Mouse (Mus musculus) retina, embryonic 14.5 days (tissue): ENCODE measurements around the gene Scube1.

ENCODE experiments used
- DNase-seq: peaks from one replicate; pipeline ENCODE4 v3.0.0-alpha.2; 2015; ENCODE audit warnings: low spot score

Gene Scube1

GRCm38 (mm10) chr15:83709889-83710774 lies 14.7 kb downstream of the Scube1 start:
- DNase-seq: peak; percentile 51

- no peak for DNase-seq
Observed at GRCm38 (mm10) chr15:83706528-83707199, 18.2 kb downstream of the Scube1 start.

- peak; percentile 31 for DNase-seq
Observed at GRCm38 (mm10) chr15:83700593-83700923, 24.3 kb downstream of the Scube1 start.

- DNase-seq: peak; percentile 25
Observed at GRCm38 (mm10) chr15:83699834-83700592, 24.8 kb downstream of the Scube1 start.

- DNase-seq: peak; percentile 45
Observed at GRCm38 (mm10) chr15:83699132-83699833, 25.5 kb downstream of the Scube1 start.

- no peak for DNase-seq
Observed at GRCm38 (mm10) chr15:83696681-83697381, 28.0 kb downstream of the Scube1 start.

GRCm38 (mm10) chr15:83695159-83695558 lies 29.7 kb downstream of the Scube1 start:
- DNase-seq: no peak

GRCm38 (mm10) chr15:83691901-83692361 lies 32.9 kb downstream of the Scube1 start:
- DNase-seq: no peak

GRCm38 (mm10) chr15:83689946-83690345 lies 34.9 kb downstream of the Scube1 start:
- DNase-seq: no peak

GRCm38 (mm10) chr15:83686601-83687000 lies 38.2 kb downstream of the Scube1 start:
- DNase-seq: no peak

GRCm38 (mm10) chr15:83685950-83686349 lies 38.9 kb downstream of the Scube1 start:
- DNase-seq: no peak

- no peak for DNase-seq
Observed at GRCm38 (mm10) chr15:83683051-83683561, 41.7 kb downstream of the Scube1 start.

- DNase-seq: no peak
Observed at GRCm38 (mm10) chr15:83680300-83680699, 44.5 kb downstream of the Scube1 start.

GRCm38 (mm10) chr15:83679729-83680128 lies 45.1 kb downstream of the Scube1 start:
- DNase-seq: no peak

- DNase-seq: peak; percentile 62
Observed at GRCm38 (mm10) chr15:83678606-83679005, 46.2 kb downstream of the Scube1 start.

GRCm38 (mm10) chr15:83678089-83678488 lies 46.7 kb downstream of the Scube1 start:
- peak; percentile 53 for DNase-seq

GRCm38 (mm10) chr15:83677098-83677497 lies 47.7 kb downstream of the Scube1 start:
- DNase-seq: no peak

- no peak for DNase-seq
Observed at GRCm38 (mm10) chr15:83676286-83676685, 48.5 kb downstream of the Scube1 start.

GRCm38 (mm10) chr15:83673621-83674020 lies 51.2 kb downstream of the Scube1 start:
- no peak for DNase-seq

GRCm38 (mm10) chr15:83667501-83667900 lies 57.3 kb downstream of the Scube1 start:
- DNase-seq: no peak

GRCm38 (mm10) chr15:83666418-83666817 lies 58.4 kb downstream of the Scube1 start:
- no peak for DNase-seq
